Comparison of ENCODE assay signal across 8 mouse cellular contexts in the genomic region with DNA sequence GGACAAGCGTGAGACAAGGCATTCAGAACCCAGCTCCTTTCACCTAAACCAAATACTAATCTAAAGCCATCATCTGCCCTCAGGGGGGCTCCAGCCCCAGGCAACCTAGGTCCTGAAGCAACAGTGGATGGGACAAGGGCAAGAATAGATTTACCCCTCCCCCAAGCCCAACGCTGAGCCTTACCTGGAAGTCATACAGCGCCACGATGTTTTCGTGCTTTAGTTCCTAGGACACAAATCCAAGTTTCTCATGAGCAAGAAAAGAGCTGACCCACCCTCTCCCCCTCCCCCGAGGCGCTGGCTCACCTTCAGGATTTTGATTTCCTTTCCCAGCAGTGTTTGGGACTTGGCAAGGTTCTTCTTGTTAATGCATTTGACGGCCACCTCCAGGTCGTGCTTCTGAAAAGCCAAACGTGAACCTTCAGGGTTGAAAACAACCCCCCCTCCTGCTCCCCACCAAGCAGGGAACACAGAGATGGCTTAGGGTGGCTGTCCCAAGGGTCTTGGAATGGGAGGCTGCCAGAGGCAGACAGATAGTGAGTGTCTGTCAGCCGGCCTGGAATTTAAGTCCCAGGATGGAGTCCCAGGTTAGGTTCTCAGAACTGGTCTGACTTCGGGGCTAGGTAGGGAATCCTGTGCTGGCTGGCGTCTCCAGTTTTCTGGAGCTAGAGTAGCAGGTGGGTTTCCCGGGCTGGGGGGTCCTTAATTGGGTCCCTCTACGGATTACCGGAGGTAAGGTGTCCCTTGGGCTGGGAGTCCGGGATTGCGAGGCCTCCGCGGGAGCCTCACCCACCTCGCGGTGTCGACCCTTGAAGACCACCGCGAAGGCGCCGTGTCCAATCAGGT. TPM values are rescaled to one million over a fixed set of nuclear protein-coding genes. Genes with fewer than 3 reads are reported as not detected.
A peak's percentile ranks its signal among the peaks of the same experiment; 100 is the strongest.
DNase-seq lines count a peak whose midpoint lies in the region; ATAC-seq and TF ChIP-seq lines count a peak whose summit lies in the region.

No protein-coding gene starts in this region.

- WGBS in midbrain, embryonic 14.5 days, result 1% methylated on average over 27 of the region's 27 CpGs

- peaks cover 7 to 22% of the 10 kb centered on the region in 2 experiments; a peak in 3 of 4 replicates for H3K4me1 ChIP-seq in MEL (ENCODE audit: control insufficient read depth in 1 of 2, insufficient read depth in 2 of 2, low read length in 2 of 2)
- H3K4me1 ChIP-seq in midbrain, embryonic 14.5 days (ENCODE audit: control insufficient read depth, insufficient read depth, low read length), result peaks cover 30% of the 10 kb centered on the region

- peak overlapping the region; percentile 87 to 94 for H3K4me3 ChIP-seq in MEL (ENCODE audit: control insufficient read depth in 1 of 2, insufficient read depth in 1 of 2, low read depth in 2 of 2, low read length in 2 of 2)
- peak overlapping the region; percentile 84 for H3K4me3 ChIP-seq in midbrain, embryonic 14.5 days (replicated peaks; ENCODE audit: low read depth, low read length)

- TF ChIP-seq CTCF in MEL (IDR thresholded peaks at IDR 0.05 in 2 of 3, conservative IDR thresholded peaks at IDR 0.05 in 1 of 3; ENCODE audit: control insufficient read depth in 1 of 3, insufficient read depth in 1 of 3, low read depth in 2 of 3, low read length in 3 of 3, poor library complexity in 1 of 3, severe bottlenecking in 1 of 3), result no peak

- TF ChIP-seq POLR2A in MEL (IDR thresholded peaks at IDR 0.05; ENCODE audit: control insufficient read depth in 1 of 2, insufficient read depth in 1 of 2, low read depth in 1 of 2, low read length in 2 of 2, poor library complexity in 1 of 2), result no peak

- peaks cover 0 to 16% of the 10 kb centered on the region in 2 experiments; a peak in 2 of 4 replicates for H3K36me3 ChIP-seq in MEL (ENCODE audit: control insufficient read depth in 1 of 2, insufficient read depth in 2 of 2, low read length in 2 of 2)
- H3K36me3 ChIP-seq in midbrain, embryonic 14.5 days (ENCODE audit: control insufficient read depth, insufficient read depth, low read length), result peaks cover 27% of the 10 kb centered on the region; the same call in 1 of the 2 replicates

- H3K9me3 ChIP-seq in MEL (replicated peaks; ENCODE audit: insufficient read depth, low read length), result no peaks in the 10 kb centered on the region
- H3K9me3 ChIP-seq in midbrain, embryonic 14.5 days (ENCODE audit: control insufficient read depth, low read length), result no peaks in the 10 kb centered on the region

- DNase-seq in adrenal gland, adult 2 months, result peak; percentile 43
- DNase-seq in adrenal gland, postnatal 25 days, result no peak
- peak; percentile 50 for DNase-seq in MEL (ENCODE audit: low read depth, low spot score)
- peak; percentile 33 for DNase-seq in embryo, embryonic 9.5 days (ENCODE audit: extremely low spot score)
- DNase-seq in heart, postnatal 10 days, result peak; percentile 48 to 57
- peak; percentile 36 to 60 for DNase-seq in kidney, postnatal 4 days
- DNase-seq in midbrain, embryonic 14.5 days, result peak; percentile 34
- peak; percentile 13 to 52 for DNase-seq in thymus, postnatal 36 days

- H3K27me3 ChIP-seq in MEL (ENCODE audit: control insufficient read depth in 1 of 2, insufficient read depth in 2 of 2, low read length in 2 of 2), result no peaks in the 10 kb centered on the region
- H3K27me3 ChIP-seq in midbrain, embryonic 14.5 days (ENCODE audit: control insufficient read depth, insufficient read depth, low read length), result no peaks in the 10 kb centered on the region

- no peak for ATAC-seq in midbrain, embryonic 14.5 days (ENCODE audit: low FRiP score, low TSS enrichment)

- H3K9ac ChIP-seq in MEL (ENCODE audit: control insufficient read depth, low read depth, low read length, poor library complexity, severe bottlenecking), result peak overlapping the region; percentile 82
- H3K9ac ChIP-seq in midbrain, embryonic 14.5 days (replicated peaks; ENCODE audit: low read length), result peak overlapping the region; percentile 99

- no peak overlapping the region for H3K27ac ChIP-seq in MEL (ENCODE audit: control insufficient read depth, low read depth, low read length)
- H3K27ac ChIP-seq in midbrain, embryonic 14.5 days (replicated peaks; ENCODE audit: low read depth, low read length), result peak overlapping the region; percentile 89

- intact Hi-C loops in heart, postnatal 10 days (cut with DNase I), result no loop called here

- H3K79me2 ChIP-seq in MEL (ENCODE audit: control insufficient read depth, insufficient read depth, low read length, poor library complexity), result peaks cover 8% of the 10 kb centered on the region

- H3K4me2 ChIP-seq in midbrain, embryonic 14.5 days (ENCODE audit: low read length), result peak overlapping the region; percentile 98

- TF ChIP-seq RAD21 in MEL (IDR thresholded peaks at IDR 0.05; ENCODE audit: low read depth, low read length), result no peak

- no peak for TF ChIP-seq EP300 in MEL (IDR thresholded peaks at IDR 0.05; ENCODE audit: low read depth in 1 of 2, low read length in 2 of 2)

TF ChIP-seq in MEL, 35 proteins besides CTCF, POLR2A, EP300 and RAD21:
- TF ChIP-seq GABPA (IDR thresholded peaks at IDR 0.05; ENCODE audit: low read depth, low read length), result no peak
- TF ChIP-seq CHD1 (IDR thresholded peaks at IDR 0.05; ENCODE audit: low read depth, low read length), result 0 out of 2 replicates have a peak, but pooled peaks have one; percentile 47

RNA-seq across cellular contexts. Expression of a gene that starts 0.9 kb away (rescaled TPM):
- total RNA-seq in adrenal gland, adult 2 months (2021), result 10 to 100 TPM; 38.1 to 49.7 TPM
- 71.4 and 95.4 TPM in 2 replicates for polyA plus RNA-seq in adrenal gland, adult 2 months (2012; rRNA removed)
- 61.5 and 61.8 TPM in 2 replicates for total RNA-seq in adrenal gland, postnatal 25 days (2021)
- total RNA-seq in MEL (2012; rRNA removed), result 4.9 and 5.2 TPM in 2 replicates
- 10 to 100 TPM in 1 of 2 experiments, not detected in 1; 23.0 TPM for polyA plus RNA-seq in MEL (2012; ENCODE audit: insufficient read depth in 1 of 2, insufficient read length in 2 of 2, low read depth in 1 of 2, low replicate concordance in 2 of 2, missing spikeins in 1 of 2)
- 10 to 100 TPM; 70.5 to 75.6 TPM for total RNA-seq in heart, postnatal 10 days (2021)
- polyA plus RNA-seq in midbrain, embryonic 14.5 days (2014; fragmentation: Nextera tagmentation; extraction: Ambion mirVana), result 59.0 and 66.0 TPM in 2 replicates

RNA-seq across cellular contexts. Expression of a gene that starts 28.6 kb away (rescaled TPM):
- 10 to 100 TPM; 37.0 to 54.3 TPM for total RNA-seq in adrenal gland, adult 2 months (2021)
- 23.1 and 29.4 TPM in 2 replicates for polyA plus RNA-seq in adrenal gland, adult 2 months (2012; rRNA removed)
- 51.6 and 56.1 TPM in 2 replicates for total RNA-seq in adrenal gland, postnatal 25 days (2021)
- 97.6 and 107 TPM in 2 replicates for total RNA-seq in MEL (2012; rRNA removed)
- 100 to 1,000 TPM; 117 to 248 TPM for polyA plus RNA-seq in MEL (2012; ENCODE audit: insufficient read depth in 1 of 2, insufficient read length in 2 of 2, low read depth in 1 of 2, low replicate concordance in 2 of 2, missing spikeins in 1 of 2)
- total RNA-seq in heart, postnatal 10 days (2021), result 10 to 100 TPM; 19.3 to 23.8 TPM
- polyA plus RNA-seq in midbrain, embryonic 14.5 days (2014; fragmentation: Nextera tagmentation; extraction: Ambion mirVana), result 12.5 and 13.5 TPM in 2 replicates

RNA-seq across cellular contexts. Expression of a gene that starts 30.5 kb away (rescaled TPM):
- 10 to 100 TPM; 14.4 to 17.3 TPM for total RNA-seq in adrenal gland, adult 2 months (2021)
- polyA plus RNA-seq in adrenal gland, adult 2 months (2012; rRNA removed), result 9.9 and 10.8 TPM in 2 replicates
- total RNA-seq in adrenal gland, postnatal 25 days (2021), result 16.9 and 17.8 TPM in 2 replicates
- 20.1 and 29.4 TPM in 2 replicates for total RNA-seq in MEL (2012; rRNA removed)
- polyA plus RNA-seq in MEL (2012; ENCODE audit: insufficient read depth in 1 of 2, insufficient read length in 2 of 2, low read depth in 1 of 2, low replicate concordance in 2 of 2, missing spikeins in 1 of 2), result 10 to 100 TPM in 1 of 2 experiments, not detected in 1; 29.0 TPM
- total RNA-seq in heart, postnatal 10 days (2021), result 10 to 100 TPM; 13.7 to 18.9 TPM
- 8.1 and 8.9 TPM in 2 replicates for polyA plus RNA-seq in midbrain, embryonic 14.5 days (2014; fragmentation: Nextera tagmentation; extraction: Ambion mirVana)

RNA-seq across cellular contexts. Expression of a gene that starts 30.7 kb away (rescaled TPM):
- 1 to 10 TPM; 3.4 to 3.6 TPM for total RNA-seq in adrenal gland, adult 2 months (2021)
- 2.6 and 3.7 TPM in 2 replicates for polyA plus RNA-seq in adrenal gland, adult 2 months (2012; rRNA removed)
- 4.1 and 7.6 TPM in 2 replicates for total RNA-seq in adrenal gland, postnatal 25 days (2021)
- total RNA-seq in MEL (2012; rRNA removed), result 22.2 and 23.9 TPM in 2 replicates
- 10 to 100 TPM in 1 of 2 experiments, not detected in 1; 24.1 TPM for polyA plus RNA-seq in MEL (2012; ENCODE audit: insufficient read depth in 1 of 2, insufficient read length in 2 of 2, low read depth in 1 of 2, low replicate concordance in 2 of 2, missing spikeins in 1 of 2)
- total RNA-seq in heart, postnatal 10 days (2021), result 1 to 10 TPM; 5.7 to 7.0 TPM
- polyA plus RNA-seq in midbrain, embryonic 14.5 days (2014; fragmentation: Nextera tagmentation; extraction: Ambion mirVana), result 2.5 and 5.9 TPM in 2 replicates

RNA-seq across cellular contexts. Expression of a gene that starts 38.5 kb away (rescaled TPM):
- total RNA-seq in adrenal gland, adult 2 months (2021), result 10 to 100 TPM; 69.1 to 90.6 TPM
- polyA plus RNA-seq in adrenal gland, adult 2 months (2012; rRNA removed), result 68.3 and 74.6 TPM in 2 replicates
- total RNA-seq in adrenal gland, postnatal 25 days (2021), result 64.8 and 96.4 TPM in 2 replicates
- total RNA-seq in MEL (2012; rRNA removed), result 21.5 and 27.1 TPM in 2 replicates
- 10 to 100 TPM; 27.2 to 96.8 TPM for polyA plus RNA-seq in MEL (2012; ENCODE audit: insufficient read depth in 1 of 2, insufficient read length in 2 of 2, low read depth in 1 of 2, low replicate concordance in 2 of 2, missing spikeins in 1 of 2)
- 10 to 100 TPM; 53.3 to 58.7 TPM for total RNA-seq in heart, postnatal 10 days (2021)
- 41.0 and 55.3 TPM in 2 replicates for polyA plus RNA-seq in midbrain, embryonic 14.5 days (2014; fragmentation: Nextera tagmentation; extraction: Ambion mirVana)
